ENCODE assay signal across 8 mouse cellular contexts in the genomic region with DNA sequence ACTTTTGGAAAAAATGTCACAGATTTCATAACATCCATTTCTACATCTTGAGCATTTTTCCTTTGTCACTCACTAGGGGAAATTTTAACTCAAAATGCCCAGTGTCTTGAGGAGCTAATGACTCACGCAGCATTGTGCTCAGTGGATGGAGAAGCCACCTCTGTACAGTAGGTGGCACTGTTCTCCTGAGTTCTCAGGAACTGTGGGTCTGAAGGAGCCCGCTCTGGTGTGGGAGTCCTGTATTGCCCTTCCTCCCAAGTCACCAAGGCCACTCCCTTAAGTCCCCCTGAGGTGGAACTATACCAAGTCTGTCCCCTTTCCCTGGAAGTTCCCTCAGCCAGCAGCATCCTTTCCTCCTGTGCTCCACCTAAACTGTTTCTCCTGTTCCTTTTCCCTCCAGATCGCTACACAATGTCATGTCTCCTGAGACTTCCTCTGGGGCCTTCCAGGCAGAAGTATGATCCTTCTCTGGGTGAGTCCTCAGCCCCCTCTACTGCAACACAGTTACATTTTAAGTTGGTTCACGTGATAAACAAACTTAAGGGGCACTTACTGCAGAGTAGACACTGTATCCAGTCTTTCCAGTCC. TPM values are rescaled to one million over a fixed set of nuclear protein-coding genes. Genes with fewer than 3 reads are reported as not detected.
DNase-seq lines count a peak whose midpoint lies in the region; ATAC-seq and TF ChIP-seq lines count a peak whose summit lies in the region.

No protein-coding gene starts in this region.

- TF ChIP-seq POLR2A in MEL (IDR thresholded peaks at IDR 0.05; ENCODE audit: control insufficient read depth in 1 of 2, insufficient read depth in 1 of 2, low read depth in 1 of 2, low read length in 2 of 2, poor library complexity in 1 of 2): no peak

- no peak overlapping the region for H3K4me3 ChIP-seq in MEL (ENCODE audit: control insufficient read depth in 1 of 2, insufficient read depth in 1 of 2, low read depth in 2 of 2, low read length in 2 of 2)
- H3K4me3 ChIP-seq in forebrain, embryonic 13.5 days: no peak overlapping the region
- no peak overlapping the region for H3K4me3 ChIP-seq in hindbrain, embryonic 11.5 days (ENCODE audit: low read depth, low read length)
- no peak overlapping the region for H3K4me3 ChIP-seq in lung, embryonic 14.5 days (ENCODE audit: low read depth, low read length)

- no peak overlapping the region for H3K4me2 ChIP-seq in forebrain, embryonic 13.5 days
- H3K4me2 ChIP-seq in hindbrain, embryonic 11.5 days (replicated peaks; ENCODE audit: low read depth, low read length): no peak overlapping the region
- H3K4me2 ChIP-seq in lung, embryonic 14.5 days: no peak overlapping the region

- peak; percentile 97 for ATAC-seq in forebrain, embryonic 13.5 days
- peak; percentile 92 for ATAC-seq in hindbrain, embryonic 11.5 days (ENCODE audit: low FRiP score)
- peak; percentile 95 for ATAC-seq in lung, embryonic 14.5 days (ENCODE audit: insufficient read depth)
- ATAC-seq in neutrophil, adult 5-6 weeks (ENCODE audit: extremely low read depth, insufficient number of reproducible peaks, low FRiP score, poor library complexity, severe bottlenecking): peak; percentile 67

- H3K9ac ChIP-seq in MEL (ENCODE audit: control insufficient read depth, low read depth, low read length, poor library complexity, severe bottlenecking): no peak overlapping the region
- H3K9ac ChIP-seq in forebrain, embryonic 13.5 days: no peak overlapping the region
- H3K9ac ChIP-seq in hindbrain, embryonic 11.5 days (ENCODE audit: low read depth, low read length): no peak overlapping the region
- H3K9ac ChIP-seq in lung, embryonic 14.5 days: no peak overlapping the region

- no peaks in the 10 kb centered on the region for H3K9me3 ChIP-seq in MEL (replicated peaks; ENCODE audit: insufficient read depth, low read length)
- no peaks in the 10 kb centered on the region for H3K9me3 ChIP-seq in forebrain, embryonic 13.5 days (replicated peaks)
- no peaks in the 10 kb centered on the region for H3K9me3 ChIP-seq in hindbrain, embryonic 11.5 days (ENCODE audit: control insufficient read depth, low read length)
- H3K9me3 ChIP-seq in lung, embryonic 14.5 days (ENCODE audit: low read depth, low read length): no peaks in the 10 kb centered on the region

- peaks cover 0 to 5% of the 10 kb centered on the region in 2 experiments; a peak in 2 of 4 replicates for H3K36me3 ChIP-seq in MEL (ENCODE audit: control insufficient read depth in 1 of 2, insufficient read depth in 2 of 2, low read length in 2 of 2)
- H3K36me3 ChIP-seq in forebrain, embryonic 13.5 days (ENCODE audit: poor library complexity, severe bottlenecking): no peaks in the 10 kb centered on the region
- H3K36me3 ChIP-seq in hindbrain, embryonic 11.5 days (ENCODE audit: control insufficient read depth, insufficient read depth, low read length): no peaks in the 10 kb centered on the region
- H3K36me3 ChIP-seq in lung, embryonic 14.5 days (ENCODE audit: insufficient read depth): no peaks in the 10 kb centered on the region

- TF ChIP-seq EP300 in MEL (IDR thresholded peaks at IDR 0.05; ENCODE audit: low read depth in 1 of 2, low read length in 2 of 2): no peak

- peak; percentile 76 for TF ChIP-seq RAD21 in MEL (IDR thresholded peaks at IDR 0.05; ENCODE audit: low read depth, low read length)

- no peaks in the 10 kb centered on the region for H3K79me2 ChIP-seq in MEL (ENCODE audit: control insufficient read depth, insufficient read depth, low read length, poor library complexity)

- DNase-seq in MEL (ENCODE audit: low read depth, low spot score): peak; percentile 83
- peak; percentile 44 for DNase-seq in c-Kit-positive CD71-positive TER-119-positive erythroid progenitor cells, embryonic 14.5 days (ENCODE audit: low spot score)
- peak; percentile 80 for DNase-seq in hindbrain, embryonic 11.5 days (ENCODE audit: low spot score)
- peak; percentile 54 to 61 for DNase-seq in layer of hippocampus, adult 8-10 months (ENCODE audit: low spot score in 2 of 2)
- peak; percentile 93 for DNase-seq in lung, embryonic 14.5 days
- peak; percentile 56 for DNase-seq in testis, postnatal 10 days (ENCODE audit: low spot score)

- TF ChIP-seq CTCF in MEL (IDR thresholded peaks at IDR 0.05 in 2 of 3, conservative IDR thresholded peaks at IDR 0.05 in 1 of 3; ENCODE audit: control insufficient read depth in 1 of 3, insufficient read depth in 1 of 3, low read depth in 2 of 3, low read length in 3 of 3, poor library complexity in 1 of 3, severe bottlenecking in 1 of 3): peak; percentile 74 to 91 (median 79)
- TF ChIP-seq CTCF in lung, embryonic 14.5 days (IDR thresholded peaks at IDR 0.05; ENCODE audit: low read depth): peak; percentile 84

- no peak overlapping the region for H3K27ac ChIP-seq in MEL (ENCODE audit: control insufficient read depth, low read depth, low read length)
- H3K27ac ChIP-seq in forebrain, embryonic 13.5 days: no peak overlapping the region
- no peak overlapping the region for H3K27ac ChIP-seq in hindbrain, embryonic 11.5 days (ENCODE audit: low read depth, low read length)
- no peak overlapping the region for H3K27ac ChIP-seq in lung, embryonic 14.5 days (ENCODE audit: low read depth)

- H3K4me1 ChIP-seq in MEL (ENCODE audit: control insufficient read depth in 1 of 2, insufficient read depth in 2 of 2, low read length in 2 of 2): no peaks in the 10 kb centered on the region
- H3K4me1 ChIP-seq in forebrain, embryonic 13.5 days: no peaks in the 10 kb centered on the region
- no peaks in the 10 kb centered on the region for H3K4me1 ChIP-seq in hindbrain, embryonic 11.5 days (replicated peaks; ENCODE audit: control insufficient read depth, insufficient read depth, low read length)
- no peaks in the 10 kb centered on the region for H3K4me1 ChIP-seq in lung, embryonic 14.5 days (ENCODE audit: insufficient read depth)

- WGBS in forebrain, embryonic 13.5 days: 32% methylated on average over 4 of the region's 4 CpGs
- 29% methylated on average over 4 of the region's 4 CpGs for WGBS in hindbrain, embryonic 11.5 days
- WGBS in lung, embryonic 14.5 days: 25% methylated on average over 4 of the region's 4 CpGs

- H3K27me3 ChIP-seq in MEL (ENCODE audit: control insufficient read depth in 1 of 2, insufficient read depth in 2 of 2, low read length in 2 of 2): no peaks in the 10 kb centered on the region
- no peaks in the 10 kb centered on the region for H3K27me3 ChIP-seq in forebrain, embryonic 13.5 days
- H3K27me3 ChIP-seq in hindbrain, embryonic 11.5 days (ENCODE audit: control insufficient read depth, insufficient read depth, low read length): no peaks in the 10 kb centered on the region
- H3K27me3 ChIP-seq in lung, embryonic 14.5 days (ENCODE audit: insufficient read depth, low read length): no peaks in the 10 kb centered on the region

TF ChIP-seq in MEL, 35 proteins besides CTCF, POLR2A, EP300 and RAD21:
- TF ChIP-seq TBP (IDR thresholded peaks at IDR 0.05; ENCODE audit: low read depth, low read length) (no peak), SMC3 (IDR thresholded peaks at IDR 0.05; ENCODE audit: low read depth, low read length) (peak; percentile 85), ZC3H11A (IDR thresholded peaks at IDR 0.05; ENCODE audit: low read depth, low read length) (peak; percentile 40), MXI1 (IDR thresholded peaks at IDR 0.05; ENCODE audit: low read depth, low read length) (0 out of 2 replicates have a peak, but pooled peaks have one; percentile 12)

RNA-seq across cellular contexts. Expression of gene Kctd12, which starts 30.2 kb away (rescaled TPM):
- not detected in 2 replicates for total RNA-seq in MEL (2012; rRNA removed)
- polyA plus RNA-seq in MEL (2012; ENCODE audit: insufficient read depth in 1 of 2, insufficient read length in 2 of 2, low read depth in 1 of 2, low replicate concordance in 2 of 2, missing spikeins in 1 of 2): not detected
- 3.4 and 5.4 TPM in 2 replicates for polyA plus RNA-seq in forebrain, embryonic 13.5 days (2015; fragmentation: Nextera tagmentation; extraction: Ambion mirVana)
- 13.3 and 15.9 TPM in 2 replicates for polyA plus RNA-seq in hindbrain, embryonic 11.5 days (2014; fragmentation: Nextera tagmentation; extraction: Ambion mirVana)
- 100 to 1,000 TPM; 107 to 114 (median 111) TPM for total RNA-seq in layer of hippocampus, adult 8-10 months (2022)
- polyA plus RNA-seq in lung, embryonic 14.5 days (2014; fragmentation: Nextera tagmentation; extraction: Ambion mirVana): 8.9 and 10.9 TPM in 2 replicates
- 373 and 393 TPM in 2 replicates for total RNA-seq in neutrophil, adult 5-6 weeks (2017)

RNA-seq across cellular contexts. Expression of gene Acod1, which starts 34.1 kb away (rescaled TPM):
- total RNA-seq in MEL (2012; rRNA removed): not detected in 2 replicates
- polyA plus RNA-seq in MEL (2012; ENCODE audit: insufficient read depth in 1 of 2, insufficient read length in 2 of 2, low read depth in 1 of 2, low replicate concordance in 2 of 2, missing spikeins in 1 of 2): not detected
- polyA plus RNA-seq in forebrain, embryonic 13.5 days (2015; fragmentation: Nextera tagmentation; extraction: Ambion mirVana): not detected in 2 replicates
- polyA plus RNA-seq in hindbrain, embryonic 11.5 days (2014; fragmentation: Nextera tagmentation; extraction: Ambion mirVana): not detected in 2 replicates
- not detected for total RNA-seq in layer of hippocampus, adult 8-10 months (2022)
- not detected in 2 replicates for polyA plus RNA-seq in lung, embryonic 14.5 days (2014; fragmentation: Nextera tagmentation; extraction: Ambion mirVana)
- 37.2 and 40.6 TPM in 2 replicates for total RNA-seq in neutrophil, adult 5-6 weeks (2017)

RNA-seq across cellular contexts. Expression of gene Cln5, which starts 57.4 kb away (rescaled TPM):
- 12.1 and 12.3 TPM in 2 replicates for total RNA-seq in MEL (2012; rRNA removed)
- polyA plus RNA-seq in MEL (2012; ENCODE audit: insufficient read depth in 1 of 2, insufficient read length in 2 of 2, low read depth in 1 of 2, low replicate concordance in 2 of 2, missing spikeins in 1 of 2): 10 to 100 TPM; 15.9 to 99.4 TPM
- polyA plus RNA-seq in forebrain, embryonic 13.5 days (2015; fragmentation: Nextera tagmentation; extraction: Ambion mirVana): 11.1 and 11.8 TPM in 2 replicates
- 29.3 and 32.2 TPM in 2 replicates for polyA plus RNA-seq in hindbrain, embryonic 11.5 days (2014; fragmentation: Nextera tagmentation; extraction: Ambion mirVana)
- total RNA-seq in layer of hippocampus, adult 8-10 months (2022): 10 to 100 TPM; 10.1 to 17.2 (median 13.5) TPM
- polyA plus RNA-seq in lung, embryonic 14.5 days (2014; fragmentation: Nextera tagmentation; extraction: Ambion mirVana): 31.2 and 34.4 TPM in 2 replicates
- 70.2 and 73.2 TPM in 2 replicates for total RNA-seq in neutrophil, adult 5-6 weeks (2017)
